Mouse (Mus musculus) frontal cortex, adult (tissue): ENCODE results near the gene Acad9.

Source experiments
- ATAC-seq: cut with Nextera tagmentation; 2 replicates; pipeline ENCODE4 v1.9.2; 2017; ENCODE audit warnings: mild to moderate bottlenecking, moderate library complexity, mixed read lengths; ENCODE audit not compliant: low TSS enrichment

Acad9 gene

DNA sequence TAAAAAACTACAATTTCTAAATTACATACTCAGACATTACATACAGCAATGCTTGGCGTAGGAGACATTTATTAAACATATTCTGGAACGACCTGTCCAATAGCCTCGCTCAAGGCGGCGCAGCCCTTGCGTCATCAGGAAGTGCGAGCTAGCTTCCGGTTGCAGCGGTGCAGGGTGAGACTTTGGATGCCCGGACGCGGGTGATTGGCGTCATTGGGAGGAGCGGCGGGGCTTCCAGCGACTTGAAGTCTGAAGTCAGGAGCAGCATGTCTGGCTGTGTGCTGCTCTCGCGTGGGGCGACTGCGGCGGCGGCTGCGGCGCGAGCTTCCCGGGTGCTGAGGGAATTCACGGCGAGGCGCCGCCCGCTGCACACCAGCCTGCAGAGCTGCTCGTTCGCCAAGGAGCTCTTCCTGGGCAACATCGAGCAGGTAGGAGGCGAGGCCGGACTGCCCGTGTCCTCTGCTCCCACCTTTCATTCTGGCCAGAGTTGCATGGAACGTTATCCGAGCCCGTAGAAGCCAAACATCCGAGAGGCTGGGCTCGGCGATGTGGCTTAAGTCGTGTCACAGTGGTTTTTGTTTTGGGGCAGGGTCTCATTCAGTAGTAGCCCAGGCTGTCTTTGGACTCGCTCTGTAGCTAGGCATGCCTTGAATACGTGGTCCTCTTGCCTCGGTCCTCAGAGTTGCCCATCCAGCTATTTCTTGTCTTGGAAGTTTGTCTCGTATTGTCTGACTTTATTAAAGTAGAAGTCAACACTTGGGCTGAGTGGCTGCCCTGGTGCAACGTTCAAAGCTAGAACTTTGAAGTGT, at the start of gene Acad9:
Acad9 (plus strand) TSS at position 137 of the 809 bp plus-strand sequence.
- peak; percentile 99 for ATAC-seq

DNA sequence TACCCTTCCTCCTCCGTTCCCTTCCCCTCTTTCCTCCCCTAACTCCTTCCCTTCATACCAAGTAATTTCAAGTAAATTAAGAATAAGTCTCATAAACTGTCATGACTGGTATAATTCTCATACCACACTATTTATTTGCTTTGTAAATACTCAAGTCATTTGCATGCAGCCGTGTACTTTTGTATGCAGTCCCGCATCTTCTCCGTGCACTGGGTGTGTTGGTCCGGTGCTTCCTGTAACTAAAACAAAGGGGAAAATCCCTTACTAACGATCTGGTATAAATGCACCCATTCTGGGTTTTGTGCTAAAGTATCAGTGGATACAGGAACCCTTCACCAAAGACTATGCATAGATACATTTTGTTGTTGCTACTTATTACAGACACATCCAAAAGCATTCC, 40.0 kb upstream of the Acad9 start:
- no peak for ATAC-seq

DNA sequence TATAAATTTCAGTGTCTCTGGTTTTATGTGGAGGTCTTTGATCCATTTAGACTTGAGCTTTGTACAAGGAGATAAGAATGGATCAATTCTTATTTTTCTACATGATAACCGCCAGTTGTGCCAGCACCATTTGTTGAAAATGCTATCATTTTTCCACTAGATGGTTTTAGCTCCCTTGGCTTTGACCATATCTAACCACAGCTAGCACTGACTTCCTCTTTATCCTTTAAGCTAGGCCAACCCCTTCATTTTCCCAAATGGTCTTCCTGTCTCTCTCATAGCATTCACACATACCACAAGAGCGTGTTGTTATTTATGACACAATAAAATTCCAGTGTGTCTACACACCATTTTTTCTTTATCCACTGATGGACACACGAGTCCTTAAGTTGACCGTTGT, 35.8 kb upstream of the Acad9 start:
- ATAC-seq = no peak

DNA sequence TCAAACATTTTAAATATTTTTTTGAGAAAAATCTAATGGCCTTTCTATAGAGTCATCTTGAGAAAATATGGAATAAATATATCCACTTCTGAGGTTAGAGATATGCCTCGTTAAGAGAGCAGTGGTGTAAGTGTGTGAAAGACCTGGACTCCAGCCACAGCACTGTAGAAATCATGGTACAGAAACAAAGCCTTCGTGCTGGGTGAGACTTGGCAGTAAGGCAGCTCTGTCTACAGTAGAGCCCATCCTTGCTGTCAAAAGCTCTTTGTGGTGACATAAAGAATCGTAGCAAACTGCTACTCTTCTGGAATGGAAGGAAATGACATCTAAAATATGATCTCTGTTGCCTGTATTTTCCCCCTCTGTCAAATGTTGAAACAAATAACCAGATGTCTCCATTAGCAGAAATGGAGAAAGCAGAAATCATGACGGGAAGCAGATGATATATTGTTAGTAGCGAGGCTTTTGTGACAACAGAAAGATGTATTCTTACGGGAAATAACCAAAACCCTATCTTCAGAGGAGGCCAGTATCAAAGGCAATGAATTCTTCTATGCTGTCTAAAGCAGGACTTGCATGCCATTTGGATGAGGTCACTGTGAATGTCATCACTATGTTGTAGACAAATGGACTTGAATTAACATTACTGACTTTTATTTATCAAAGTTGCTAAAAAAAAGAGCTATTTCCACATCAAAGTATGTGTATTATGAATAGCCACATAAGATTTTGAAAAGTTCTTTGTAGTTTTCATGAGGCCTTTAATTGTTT, 33.9 kb upstream of the Acad9 start:
- no peak for ATAC-seq

- no peak for ATAC-seq
Measured at GRCm38 (mm10) chr3:36044520-36044919, 21.3 kb upstream of the Acad9 start.

GRCm38 (mm10) chr3:36045086-36045485, 20.7 kb upstream of the Acad9 start:
- ATAC-seq = no peak

DNA sequence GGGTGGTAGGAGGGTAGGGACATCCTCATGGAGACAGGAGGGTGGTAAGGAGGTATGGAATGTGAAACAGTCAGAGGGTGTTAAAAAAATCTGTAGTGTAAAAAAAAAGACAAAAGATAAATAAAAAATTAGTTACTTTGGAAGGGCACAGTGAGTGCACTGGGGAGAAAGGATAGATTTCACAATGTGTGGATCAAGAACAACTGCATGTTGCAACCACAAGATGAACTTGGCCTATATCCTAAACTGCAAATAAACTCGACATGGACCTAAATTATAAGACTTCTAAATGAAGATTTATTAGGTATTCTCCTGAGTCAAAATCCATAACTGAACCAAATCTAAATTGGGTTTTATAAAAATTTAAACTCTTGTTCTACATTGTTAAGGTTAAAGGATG, 16.7 kb upstream of the Acad9 start:
- ATAC-seq = no peak

DNA sequence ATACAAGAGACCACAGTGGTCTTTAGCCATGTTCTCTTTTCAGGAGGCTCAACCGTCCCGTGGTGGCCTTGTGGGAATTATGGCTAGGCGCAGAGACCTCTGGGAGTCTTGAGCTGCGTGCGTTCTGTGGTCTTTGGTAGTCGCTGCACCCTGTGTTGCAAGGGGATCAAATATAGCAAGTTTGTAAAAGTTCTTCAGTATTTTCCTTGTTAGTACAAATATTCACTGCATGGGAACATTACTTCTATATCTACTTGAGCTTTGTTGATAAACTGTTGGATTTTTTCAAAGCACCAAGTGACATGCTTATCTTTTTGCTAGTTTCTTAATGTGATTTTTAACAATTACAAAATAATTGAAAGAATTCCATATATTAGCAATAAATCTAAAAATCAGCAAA, 12.3 kb upstream of the Acad9 start, which contains the start of gene Ccdc144b:
Ccdc144b (minus strand) TSS at position 101 of the 400 bp plus-strand sequence.
- no peak for ATAC-seq

GRCm38 (mm10) chr3:36060096-36060850, 5.5 kb upstream of the Acad9 start:
- ATAC-seq = peak; percentile 89

GRCm38 (mm10) chr3:36064592-36065061, 1.2 kb upstream of the Acad9 start:
- ATAC-seq = no peak

GRCm38 (mm10) chr3:36065166-36065565, 613 bp upstream of the Acad9 start:
- ATAC-seq = no peak

DNA sequence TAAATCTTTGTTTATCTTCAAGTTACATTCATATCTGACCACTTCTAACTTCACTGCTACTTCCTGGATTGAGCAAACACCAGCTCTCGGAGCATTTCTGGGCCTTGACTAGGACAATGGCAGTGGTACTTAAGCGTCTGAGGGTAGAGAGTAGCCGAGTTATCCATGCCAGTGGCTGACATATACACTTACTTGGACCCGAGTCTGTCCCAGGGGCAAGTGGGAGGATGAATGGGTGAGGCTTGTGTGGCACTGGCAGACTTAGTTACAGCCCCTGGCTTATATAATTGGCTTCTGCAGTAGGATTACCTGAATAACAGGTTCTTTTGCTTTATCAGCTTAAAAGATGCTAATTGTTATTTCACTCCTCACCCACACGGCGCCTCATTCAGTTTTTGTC, 2.0 kb downstream of the Acad9 start:
- no peak for ATAC-seq

- ATAC-seq = no peak
Measured at GRCm38 (mm10) chr3:36070436-36070835, 4.7 kb downstream of the Acad9 start.

DNA sequence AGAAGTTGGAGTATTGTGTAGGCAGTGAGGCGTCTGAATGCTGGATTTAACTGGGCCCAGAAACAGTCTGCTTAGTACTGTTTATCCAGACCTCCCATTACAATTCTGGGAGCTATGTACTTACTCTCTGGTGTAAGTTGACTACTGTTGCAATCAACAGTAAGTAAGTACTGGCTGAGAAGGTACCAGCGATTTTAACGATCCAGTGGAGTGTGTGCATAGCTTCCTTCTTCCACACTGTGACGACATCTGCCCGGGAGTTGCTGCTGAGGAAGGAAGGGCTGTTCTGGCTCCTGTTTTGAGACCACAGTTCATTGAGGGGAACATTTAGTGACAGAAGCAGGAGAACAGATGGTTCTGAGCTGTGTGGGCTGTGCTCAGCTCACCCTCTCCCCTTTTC, 5.3 kb downstream of the Acad9 start:
- no peak for ATAC-seq

DNA sequence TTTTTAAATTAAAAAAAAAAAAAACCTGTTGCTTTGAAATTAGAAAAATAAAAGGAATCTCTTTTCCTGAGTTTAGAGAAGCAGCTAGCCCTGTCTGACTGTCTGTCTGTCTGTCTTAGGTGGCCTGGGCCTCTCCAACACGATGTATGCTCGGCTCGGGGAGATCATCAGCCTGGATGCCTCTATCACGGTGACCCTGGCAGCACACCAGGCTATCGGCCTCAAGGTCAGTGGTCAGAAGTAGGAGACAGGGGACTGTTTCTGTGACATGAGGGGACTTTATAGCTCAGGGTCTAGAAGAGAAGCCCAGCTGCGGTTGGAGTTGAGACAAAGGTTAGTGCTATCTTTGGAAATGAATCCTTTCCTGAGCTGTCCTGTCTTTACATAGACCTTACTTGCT, 8.5 kb downstream of the Acad9 start:
- no peak for ATAC-seq

DNA sequence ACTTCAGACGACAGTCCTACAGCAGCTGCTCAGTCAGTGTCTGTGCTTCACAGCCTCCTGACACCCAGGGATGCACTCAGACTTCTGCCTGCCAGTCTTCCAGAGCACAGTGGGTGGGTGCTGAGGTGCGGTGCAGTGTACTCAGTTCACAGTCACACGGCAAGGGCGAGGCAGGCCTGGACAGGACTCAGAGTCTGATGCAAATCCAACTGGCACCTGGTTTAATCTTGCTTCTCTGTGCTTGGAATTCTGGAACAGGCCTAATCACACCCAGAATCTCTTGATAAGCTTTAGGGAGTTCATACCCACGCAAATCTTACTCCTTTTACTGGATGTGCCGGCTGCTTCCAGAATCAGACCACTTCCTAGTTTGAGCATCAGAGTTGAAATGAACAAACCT, 9.7 kb downstream of the Acad9 start:
- ATAC-seq = no peak

GRCm38 (mm10) chr3:36077386-36077785, 11.6 kb downstream of the Acad9 start:
- ATAC-seq = no peak

- ATAC-seq = no peak
Measured at GRCm38 (mm10) chr3:36079886-36080285, 14.1 kb downstream of the Acad9 start.

DNA sequence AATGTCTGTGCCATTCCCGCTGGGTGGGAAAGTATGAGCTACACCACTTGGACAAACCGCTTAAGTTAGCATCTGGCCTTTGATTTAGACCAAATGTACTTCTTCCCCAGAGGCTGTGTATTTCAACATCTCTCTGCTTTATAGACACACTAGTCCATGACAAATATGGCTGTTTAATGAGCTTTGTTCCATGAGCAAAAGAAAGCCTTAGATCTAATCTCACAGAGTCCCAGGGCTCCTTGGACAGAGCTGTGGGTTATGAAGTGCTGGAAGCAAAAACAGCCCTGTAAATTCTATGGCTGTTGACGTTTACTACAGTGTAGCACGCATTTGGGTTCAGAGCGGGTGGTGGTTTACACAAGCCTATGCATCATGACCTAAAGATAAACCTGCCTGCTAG, 15.0 kb downstream of the Acad9 start:
- no peak for ATAC-seq

DNA sequence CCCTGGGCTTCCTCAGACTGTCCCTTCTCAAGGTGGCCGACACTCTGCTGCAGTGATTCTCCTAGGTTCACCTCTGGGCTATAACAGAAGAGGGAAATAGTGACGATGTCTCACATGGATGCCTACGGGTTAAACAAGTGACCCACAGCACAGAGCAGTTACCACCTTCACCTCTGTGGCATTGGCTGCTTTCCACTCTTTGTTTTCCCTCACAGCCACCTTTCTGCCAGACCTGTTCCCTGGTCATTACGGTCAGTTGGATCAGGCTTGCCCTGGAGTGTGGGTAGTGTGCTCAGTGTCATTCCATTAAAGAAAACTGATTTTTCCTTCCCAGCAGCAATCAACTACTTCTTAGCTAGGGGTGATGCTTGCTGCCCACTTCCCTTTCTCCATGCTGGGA, 17.1 kb downstream of the Acad9 start:
- ATAC-seq = no peak

DNA sequence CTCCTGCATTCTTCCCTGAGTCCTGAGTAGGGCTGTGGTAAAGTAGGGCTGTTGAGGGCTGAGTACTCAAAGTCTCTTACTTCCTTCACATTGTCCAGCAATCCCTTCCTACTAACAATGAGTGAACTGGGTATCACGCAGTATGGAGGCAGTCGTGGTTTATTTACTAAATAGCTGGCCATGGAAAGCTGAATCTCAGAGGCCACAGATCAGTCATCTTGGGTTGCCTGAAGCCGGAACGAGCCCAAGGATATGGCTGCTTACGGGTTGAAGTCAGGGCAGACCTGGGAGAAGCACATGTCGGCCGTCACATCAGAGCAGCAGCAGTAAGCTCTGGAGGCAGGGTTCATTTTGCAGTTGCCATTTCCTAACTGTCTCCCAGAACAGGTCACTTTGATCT, 17.6 kb downstream of the Acad9 start:
- ATAC-seq = no peak

DNA sequence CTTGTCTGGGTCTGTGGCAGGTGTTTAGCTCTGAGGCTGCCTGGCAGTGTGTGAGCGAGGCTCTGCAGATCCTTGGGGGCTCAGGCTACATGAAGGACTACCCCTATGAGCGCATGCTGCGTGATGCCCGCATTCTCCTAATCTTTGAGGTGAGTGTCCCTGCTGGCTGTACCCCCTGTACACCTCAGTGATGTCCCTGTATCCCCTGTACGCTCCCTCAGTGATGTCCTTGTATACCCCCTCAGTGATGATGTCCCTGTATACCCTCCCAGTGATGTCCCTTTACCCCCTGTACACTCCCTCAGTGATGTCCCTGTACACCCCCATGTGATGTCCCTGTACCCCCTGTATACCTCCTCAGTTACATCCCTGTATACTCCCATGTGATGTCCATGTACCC, 19.6 kb downstream of the Acad9 start:
- ATAC-seq = no peak
